Mouse (Mus musculus) ES-CJ7 (cell line): Measurements from ENCODE around the gene Cacnb1.

Experiments used
- DNase-seq: peaks from one replicate; pipeline ENCODE4 v3.0.0; 2011; ENCODE audit warnings: low read depth, low spot score

Cacnb1 gene

DNA sequence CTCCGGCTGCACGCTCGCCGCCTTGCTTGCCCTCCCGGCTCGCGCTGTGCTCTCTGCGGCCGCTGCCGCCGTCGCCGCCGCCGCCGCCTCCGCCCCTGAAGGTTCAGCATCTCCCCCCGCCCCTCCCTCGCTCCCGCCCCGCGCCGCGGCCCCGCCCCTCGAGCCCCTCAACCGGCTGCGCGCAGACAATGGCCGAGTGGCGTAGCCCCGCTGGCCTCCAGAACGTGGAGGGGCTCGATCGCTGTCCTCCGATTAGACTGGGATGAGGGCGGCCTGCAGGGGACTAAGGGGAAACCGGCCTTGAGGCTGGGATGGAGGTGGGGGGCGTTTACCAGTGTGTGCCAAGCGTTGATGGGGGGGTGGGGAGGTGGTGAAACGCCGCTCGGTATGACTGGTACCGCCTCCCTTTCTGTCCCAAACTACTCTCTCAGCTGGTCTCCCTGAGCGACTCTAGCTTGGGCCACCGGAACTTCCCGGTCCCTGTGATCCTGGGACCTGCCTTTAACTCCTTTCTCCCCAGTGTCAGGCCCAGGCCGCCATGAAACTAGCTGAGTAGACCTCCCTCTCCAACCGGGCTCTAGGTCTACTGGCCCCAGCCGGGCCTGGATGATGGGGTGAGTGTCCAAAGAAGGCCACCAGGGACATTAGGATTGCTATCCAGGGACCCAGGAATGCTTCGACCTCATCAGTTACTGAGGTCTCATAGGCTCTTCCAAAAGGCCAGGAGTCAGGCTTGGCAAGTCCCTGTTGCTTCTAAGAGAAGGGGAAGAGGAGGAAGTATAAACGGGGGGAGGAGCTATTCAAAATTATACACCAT lies at the start of gene Cacnb1:
Cacnb1 (minus strand) TSS at position 480 of the 817 bp plus-strand sequence.
- DNase-seq: peak; percentile 50

DNA sequence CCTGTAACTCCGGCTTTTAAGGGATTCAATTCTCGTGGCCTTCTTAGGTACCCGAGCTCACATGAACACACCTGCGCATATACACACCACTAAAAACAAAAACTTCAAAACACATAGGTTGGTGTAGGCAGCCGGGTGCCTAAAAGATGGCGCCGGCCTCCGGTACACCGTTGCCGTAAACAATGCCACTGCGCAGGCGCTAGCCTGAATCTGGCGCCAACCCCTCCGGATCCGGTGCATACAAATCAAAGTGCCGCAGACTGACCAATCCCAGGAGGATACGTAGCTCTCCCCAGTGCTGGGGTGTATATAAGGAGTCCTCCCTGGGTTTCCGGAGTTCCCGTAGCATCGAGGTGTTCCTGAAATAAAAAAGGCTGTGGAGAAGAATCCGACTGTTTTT lies 44.4 kb upstream of the Cacnb1 start:
- DNase-seq: peak; percentile 91

DNA sequence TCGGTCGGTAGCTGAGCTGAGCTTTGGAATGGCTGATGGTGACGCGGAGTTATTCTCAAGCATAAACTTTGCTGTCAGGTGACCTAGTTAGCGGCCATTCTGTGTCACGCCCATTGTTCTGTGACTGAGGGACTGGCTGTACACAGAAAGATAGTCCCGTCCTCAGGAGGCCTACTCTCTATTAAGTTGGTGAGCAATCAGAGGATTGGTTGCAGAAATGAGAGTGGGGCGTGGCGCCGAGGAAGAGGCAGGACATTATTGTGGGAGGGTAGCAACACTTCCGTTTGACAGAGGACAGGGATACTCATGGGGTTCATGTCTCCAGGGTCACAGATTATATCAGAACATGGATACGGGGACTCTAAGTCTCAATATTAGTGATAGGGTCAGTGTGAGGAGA lies 43.4 kb upstream of the Cacnb1 start:
- no peak for DNase-seq

DNA sequence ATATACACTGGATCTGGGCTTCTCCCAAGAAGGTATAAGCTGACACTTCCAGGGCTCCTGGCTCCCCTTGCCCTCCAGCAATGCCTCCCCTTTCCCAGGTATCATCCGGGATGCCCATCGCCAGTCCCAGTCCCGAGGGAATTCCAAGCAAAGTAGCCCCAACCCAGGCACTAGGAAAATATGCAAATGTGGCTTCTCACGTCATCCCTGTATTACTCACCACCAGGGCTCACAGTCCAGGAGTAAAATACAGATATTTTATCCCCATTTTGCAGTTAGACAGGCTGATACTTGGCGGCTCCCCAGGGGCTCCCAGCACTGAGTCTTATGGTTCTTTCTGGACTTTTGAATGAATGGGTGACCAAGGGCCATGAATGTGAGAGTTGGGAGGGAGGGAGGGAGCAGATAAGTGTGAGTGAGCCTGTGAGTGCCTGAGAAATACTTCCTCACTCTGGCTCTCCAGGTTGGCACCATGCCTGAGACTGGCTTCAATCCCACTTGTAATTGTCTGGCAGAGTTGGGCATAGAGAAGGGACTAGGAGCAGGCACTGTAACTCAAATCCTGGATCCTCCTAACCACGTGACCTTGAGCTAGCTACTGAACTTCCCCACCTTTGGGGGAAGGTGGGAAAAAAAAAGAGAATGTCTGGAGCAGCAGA lies 39.2 kb upstream of the Cacnb1 start:
- no peak for DNase-seq

DNA sequence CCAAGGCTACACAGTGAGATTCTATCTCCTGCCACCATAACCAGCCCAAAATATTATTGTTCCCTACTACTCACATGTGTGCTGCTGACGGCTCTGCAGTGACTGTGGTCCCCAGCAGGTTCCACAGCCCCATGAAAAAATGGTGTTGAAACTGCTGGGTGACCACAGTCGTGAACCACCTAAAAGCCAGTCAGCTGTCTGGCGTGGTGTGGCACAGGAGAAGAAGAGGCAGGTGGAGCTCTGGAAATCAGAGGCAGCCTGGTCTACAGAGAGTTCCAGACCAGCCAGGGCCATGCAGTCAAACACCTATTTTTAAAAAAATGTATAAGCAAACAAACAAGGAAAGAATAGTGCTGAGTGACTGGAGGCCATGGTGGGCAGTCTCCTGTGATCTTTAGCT lies 38.6 kb upstream of the Cacnb1 start:
- no peak for DNase-seq

DNA sequence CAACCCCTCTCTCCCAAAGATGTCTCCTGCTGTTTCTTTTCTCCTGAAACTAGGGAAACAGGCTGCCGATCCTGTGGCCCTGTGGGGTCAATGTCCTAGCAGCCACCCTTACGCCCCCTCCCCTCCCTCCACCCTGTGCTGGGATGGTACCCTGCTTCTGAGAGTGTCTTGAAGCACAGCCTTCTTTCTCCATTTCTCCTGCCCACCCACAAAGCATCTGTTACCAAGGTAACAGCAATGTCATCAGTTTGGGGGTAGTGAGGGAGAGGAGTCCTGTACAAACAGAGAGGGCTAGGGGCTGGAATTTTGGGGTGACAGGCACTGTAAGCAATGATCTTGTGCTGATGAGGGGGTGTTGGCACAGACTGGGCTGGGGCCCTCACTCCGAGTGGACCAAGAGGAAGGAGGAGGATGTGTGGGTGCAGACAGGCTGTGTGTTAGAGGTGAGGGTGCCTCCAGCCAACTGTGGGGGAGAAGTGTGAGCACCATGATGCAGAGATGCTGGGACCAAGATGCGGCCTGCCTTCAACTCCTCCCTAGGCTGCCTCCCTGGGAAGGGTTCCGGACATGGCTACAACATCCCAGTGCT lies 37.4 kb upstream of the Cacnb1 start:
- DNase-seq: no peak

DNA sequence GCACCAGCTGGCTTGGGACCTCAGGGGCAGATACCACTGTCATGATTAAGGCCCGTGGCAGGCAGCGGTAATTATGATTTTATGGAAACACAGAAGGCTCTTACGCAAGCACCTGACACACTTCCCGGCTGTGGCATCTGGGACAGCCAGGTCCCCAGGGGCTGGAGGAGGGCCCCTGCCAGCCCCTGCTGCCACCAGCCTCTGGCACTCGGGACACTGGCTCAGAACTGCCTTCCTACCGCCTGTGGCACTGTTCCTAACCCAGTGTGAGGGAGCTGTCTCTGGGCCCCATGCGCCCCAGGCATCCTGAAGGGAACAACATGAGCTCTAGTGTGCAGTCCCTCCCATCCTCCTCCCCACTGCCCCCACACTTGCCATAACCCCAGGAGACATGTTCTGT lies 36.8 kb upstream of the Cacnb1 start:
- DNase-seq: no peak

DNA sequence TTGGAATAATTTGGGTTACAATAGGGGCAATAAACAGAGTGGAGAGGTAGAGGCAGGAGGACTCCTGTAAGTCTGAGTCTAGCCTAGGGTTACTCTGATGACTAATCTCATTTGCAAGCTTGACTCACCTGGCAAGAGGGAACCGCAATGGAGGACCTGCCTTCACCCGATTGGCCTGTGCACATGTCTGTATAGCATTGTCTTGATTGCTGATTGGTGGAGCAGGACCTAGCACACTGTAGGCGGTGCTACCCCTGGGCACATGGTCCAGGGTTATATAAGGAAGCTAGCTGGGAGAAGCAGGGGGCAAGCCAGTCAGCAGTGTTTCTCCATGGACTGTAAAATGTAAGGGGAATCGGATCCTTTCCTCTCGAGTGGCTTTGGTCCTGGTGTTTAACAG lies 35.2 kb upstream of the Cacnb1 start:
- peak; percentile 98 for DNase-seq

DNA sequence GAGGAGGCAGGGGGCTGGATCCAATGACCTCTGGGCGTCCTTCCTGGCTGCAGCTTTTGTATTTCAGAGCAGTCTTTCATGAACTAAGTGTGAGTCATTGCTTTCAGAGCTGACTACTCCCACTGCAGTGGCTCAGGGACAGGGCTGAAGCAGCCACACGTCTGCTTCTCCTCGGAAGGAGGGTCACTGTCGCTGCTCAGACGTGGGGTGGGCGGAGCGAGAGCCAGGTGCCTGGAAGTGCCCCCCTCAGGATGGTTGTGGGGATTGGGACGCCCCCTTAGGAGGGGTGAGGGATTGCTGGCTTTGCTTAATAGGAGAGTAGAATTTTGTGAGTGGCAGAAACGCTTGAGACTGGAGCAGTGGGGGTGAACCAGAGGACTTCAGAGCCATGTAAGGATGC lies 34.6 kb upstream of the Cacnb1 start:
- peak; percentile 93 for DNase-seq

DNA sequence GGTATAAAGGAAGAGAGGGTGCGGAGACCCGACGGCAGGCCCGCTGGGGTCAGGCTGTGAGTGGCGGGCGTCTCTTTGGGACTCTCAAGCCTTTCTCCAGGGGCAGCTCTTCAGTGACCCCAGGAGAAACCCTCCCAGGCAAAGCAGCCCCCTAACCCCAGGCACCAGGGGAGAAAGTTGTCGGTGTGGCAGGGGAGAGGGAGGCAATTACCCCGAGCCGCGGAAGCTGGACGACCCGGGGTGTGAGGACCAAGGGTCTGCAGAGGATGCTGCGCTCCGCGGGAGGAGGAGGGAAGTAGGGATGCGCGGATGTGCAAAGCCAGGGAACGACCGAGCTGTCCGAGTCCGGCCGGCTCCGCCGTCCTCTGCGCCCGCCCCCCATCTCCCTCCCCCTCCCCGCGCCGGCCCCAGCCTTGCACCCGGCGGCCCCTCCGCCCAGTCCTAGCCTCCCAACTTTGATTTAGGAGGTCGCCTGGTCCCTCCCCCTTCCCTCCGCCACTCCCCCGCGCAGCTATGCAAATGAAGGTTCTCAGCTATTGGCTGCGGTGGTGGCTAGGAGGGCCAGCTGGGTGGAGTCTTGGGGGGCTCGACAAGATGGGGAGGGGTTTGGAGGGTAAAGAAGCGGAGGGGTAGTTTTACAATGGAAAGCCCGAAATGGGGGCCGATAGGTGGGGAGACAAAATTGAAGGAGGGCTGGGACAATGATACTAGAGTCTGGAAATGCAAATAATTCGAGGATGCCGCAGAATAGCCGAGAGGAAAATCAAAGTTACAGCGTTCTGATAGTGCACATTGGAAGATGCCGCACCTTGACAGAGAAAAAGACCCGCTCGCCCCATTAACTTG lies 30.4 kb upstream of the Cacnb1 start, which contains the start of gene Stac2:
Stac2 (minus strand) TSS at position 474 of the 846 bp plus-strand sequence.
- peak; percentile 93 for DNase-seq

DNA sequence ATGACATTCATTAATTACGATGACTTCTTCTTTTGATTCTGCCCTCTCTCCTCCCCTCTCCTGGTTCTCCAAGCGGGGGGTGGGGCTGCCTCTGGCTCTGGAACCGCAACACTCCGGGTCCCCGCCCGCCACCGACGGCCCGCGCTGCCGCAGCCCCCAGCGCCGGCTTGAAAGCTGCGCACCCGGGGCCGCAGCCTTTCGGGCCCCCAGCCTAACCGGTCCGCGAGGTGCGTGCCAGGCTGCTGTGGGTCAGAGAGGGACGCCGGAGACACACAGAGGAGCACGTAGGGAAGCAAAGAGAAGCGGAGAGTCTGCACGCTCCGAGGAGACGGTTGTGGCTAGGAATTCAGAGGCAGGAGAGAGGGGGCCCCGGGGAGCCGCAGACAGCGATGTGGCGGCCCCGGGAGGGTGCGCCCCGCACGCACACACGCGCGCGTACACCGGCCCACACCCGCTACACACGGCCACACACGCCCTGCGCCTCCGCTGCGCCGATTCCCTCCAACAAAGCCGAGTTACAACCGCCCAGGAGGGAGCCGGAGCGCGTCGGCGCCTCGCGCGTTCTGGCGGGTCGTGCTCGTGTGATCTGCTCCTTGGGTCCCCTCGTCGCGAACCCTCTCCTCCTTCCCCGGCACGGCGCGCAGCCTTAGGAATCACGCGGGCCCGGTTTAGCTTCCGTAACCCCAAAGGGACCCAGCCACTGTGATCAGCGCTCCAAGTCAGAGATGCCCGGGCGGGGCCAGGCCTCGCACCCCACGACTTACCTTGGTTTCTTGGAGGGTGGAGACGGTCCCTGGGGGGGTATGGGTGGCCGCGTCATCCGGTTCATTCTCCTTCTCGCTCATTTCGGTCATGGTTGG lies 29.5 kb upstream of the Cacnb1 start:
- peak; percentile 55 for DNase-seq

DNA sequence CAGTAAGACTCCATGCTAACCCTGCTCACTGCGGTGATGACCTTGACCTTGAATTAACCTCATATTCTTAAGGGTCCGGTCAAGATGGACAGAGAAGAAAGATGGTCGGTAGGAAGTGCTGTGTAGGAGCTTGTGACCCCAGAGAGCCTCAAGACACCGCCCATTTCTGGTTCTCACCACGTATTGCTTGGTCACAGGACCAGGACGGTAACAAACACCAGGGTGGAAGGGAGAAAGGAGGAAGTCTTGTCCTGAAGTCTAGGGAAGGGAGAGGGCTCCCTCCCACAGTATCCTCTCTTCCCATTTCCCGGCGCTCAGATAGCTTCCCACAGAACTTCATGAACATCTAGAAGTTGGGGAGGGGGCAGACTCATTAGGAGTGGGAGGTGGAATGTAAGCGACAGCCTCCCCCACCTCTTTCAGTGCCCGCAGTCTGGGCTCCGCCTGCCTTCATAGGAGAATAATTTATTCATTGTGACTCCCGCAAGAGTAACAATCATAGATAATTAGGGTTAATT lies 28.8 kb upstream of the Cacnb1 start:
- DNase-seq: peak; percentile 63

DNA sequence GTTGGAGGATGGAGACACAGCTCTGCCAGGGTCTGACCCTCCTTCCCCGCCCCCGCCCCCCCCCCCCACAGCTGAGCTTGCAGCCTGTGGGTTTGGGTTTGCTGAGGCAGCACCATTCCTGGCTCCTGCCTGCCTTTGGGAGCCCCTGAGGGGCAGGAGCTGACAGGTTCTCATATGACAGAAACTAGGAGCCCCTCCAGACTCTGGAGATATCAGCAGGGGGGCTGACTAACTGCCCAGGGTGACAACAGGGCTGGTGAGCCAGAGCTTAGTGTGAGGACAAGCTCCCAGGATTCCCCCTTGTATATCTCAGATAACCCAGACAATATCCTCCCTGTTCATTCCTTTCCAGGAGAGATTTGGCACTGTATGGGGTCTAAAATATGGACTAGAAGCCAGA lies 28.1 kb upstream of the Cacnb1 start:
- DNase-seq: no peak

DNA sequence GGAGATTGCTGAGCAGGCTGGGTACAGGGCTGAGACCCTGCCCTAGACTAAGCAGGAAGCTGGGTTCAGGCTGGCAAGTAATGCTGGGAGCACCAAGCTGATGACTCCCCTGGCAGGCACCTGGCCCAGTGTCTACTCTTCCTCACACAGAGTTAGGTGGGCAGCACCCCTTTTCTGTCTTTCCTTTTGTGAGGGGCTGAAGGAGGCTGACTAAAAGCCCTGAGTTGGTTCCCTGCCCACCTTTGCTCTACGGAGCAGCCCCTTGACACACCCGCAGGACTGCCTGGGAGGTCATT lies 27.6 kb upstream of the Cacnb1 start:
- DNase-seq: no peak

DNA sequence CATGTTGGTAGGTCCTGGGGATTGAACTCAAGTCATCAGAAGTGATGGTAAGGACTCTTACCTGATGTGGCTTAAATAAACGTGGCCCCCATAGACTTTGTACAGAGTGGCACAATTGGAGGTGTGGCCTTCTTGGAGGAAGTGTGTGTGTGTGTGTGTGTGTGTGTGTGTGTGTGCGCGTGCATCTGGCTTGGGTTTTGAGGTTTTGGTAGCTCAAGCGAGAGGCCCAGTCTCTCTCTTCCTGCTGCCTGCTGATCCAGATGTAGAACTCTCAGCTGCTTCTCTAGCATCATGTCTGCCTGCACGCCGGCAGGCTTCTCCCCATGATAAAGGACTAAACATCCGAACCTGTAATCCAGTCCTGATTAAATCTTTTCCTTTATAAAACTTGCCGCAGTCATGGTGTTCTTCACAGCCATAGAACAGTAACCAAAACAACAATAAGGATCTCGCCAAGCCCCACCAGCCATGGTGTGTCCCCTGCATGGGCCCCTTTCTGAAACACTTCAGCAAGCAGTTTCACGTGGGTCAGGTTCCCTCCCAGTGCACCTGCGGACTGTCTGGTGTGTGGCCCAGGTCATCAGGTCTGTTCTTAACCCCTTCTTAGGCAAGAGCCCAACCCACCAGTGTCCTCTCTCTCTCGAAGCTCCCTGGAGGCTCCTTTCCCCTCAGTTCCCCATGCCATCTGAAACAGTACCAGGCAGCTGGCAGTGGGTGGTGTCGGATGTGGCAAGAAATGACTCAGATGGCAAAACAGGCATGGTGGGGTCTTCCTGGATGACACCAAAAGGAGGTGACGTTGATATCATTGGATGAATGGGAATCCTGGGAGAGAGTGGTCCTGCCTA lies 27.1 kb upstream of the Cacnb1 start:
- DNase-seq: no peak

DNA sequence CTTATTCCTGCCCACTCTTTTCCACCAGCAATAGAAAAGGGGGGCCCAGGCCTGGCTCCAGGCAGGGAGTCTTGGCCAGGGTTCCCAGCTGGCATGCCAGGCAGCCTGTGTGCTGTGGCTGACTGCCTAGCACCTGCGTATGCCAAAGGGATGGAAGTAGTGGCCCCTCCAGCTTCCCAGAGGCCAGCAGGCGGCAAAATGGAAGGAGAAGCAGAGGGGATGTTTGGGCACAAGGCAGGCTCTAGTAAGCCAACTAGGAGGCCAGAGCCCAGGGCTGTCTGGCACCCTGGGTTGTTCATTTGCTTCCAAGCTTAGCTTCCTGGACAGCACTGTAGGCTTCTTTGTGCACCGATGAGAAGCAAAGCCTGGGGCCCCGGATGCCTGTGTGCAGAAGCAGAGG lies 24.9 kb upstream of the Cacnb1 start:
- no peak for DNase-seq

DNA sequence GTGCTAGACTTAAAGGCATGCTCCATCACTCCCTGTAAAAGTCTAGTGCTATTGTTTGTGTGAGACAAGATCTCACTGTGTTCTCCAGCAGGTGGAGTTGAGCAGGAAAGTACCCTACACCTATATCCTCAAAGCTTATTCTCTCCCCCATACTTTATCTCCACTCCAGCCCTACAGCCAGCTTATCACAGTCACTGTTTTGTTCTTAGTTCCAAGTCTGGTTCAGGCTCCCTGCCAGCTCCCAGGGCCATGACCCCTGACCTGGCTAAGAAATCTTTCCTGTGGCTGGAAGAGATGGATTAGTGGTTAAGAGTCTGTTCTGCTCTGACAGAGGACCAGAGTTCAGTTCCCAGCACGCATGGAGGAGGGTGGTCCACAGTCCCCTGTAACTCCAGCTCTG lies 23.6 kb upstream of the Cacnb1 start:
- no peak for DNase-seq

DNA sequence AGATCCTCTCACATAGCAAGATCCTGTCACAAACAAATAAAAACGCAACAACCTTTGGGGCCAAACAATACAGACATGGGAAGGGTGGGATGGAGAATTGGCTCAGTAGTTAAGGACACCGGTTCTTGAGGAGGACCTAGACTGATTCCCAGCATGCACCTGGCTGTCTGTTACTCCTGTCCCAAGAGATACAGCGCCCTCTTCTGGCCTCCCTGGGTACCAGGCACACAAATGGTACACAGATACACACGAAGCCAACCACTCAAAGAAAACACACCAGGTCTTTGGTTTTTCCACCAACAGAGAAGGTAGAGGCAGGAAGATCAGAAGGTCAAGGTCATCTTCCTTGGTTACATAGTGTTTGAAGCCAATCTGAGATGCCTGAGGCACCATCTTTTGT lies 22.8 kb upstream of the Cacnb1 start:
- peak; percentile 92 for DNase-seq

DNA sequence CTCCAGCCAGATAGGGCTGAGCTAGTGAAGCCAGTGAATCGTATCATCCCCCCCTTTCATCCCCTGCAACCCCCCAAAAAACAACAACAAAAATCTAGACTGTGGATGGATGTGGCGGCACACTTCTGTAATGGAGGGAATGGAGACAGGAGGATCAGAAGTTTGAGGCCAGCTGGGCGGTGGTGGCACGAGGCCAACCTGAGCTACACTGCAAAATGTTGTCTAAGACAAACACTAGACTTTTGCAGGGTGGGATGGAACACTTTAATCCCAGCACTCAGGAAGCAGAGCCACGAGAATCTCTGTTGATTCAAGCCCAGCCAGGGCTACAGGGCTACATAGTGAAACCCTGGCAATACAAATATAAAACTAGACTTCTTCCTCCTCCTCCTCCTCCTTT lies 21.2 kb upstream of the Cacnb1 start:
- no peak for DNase-seq

DNA sequence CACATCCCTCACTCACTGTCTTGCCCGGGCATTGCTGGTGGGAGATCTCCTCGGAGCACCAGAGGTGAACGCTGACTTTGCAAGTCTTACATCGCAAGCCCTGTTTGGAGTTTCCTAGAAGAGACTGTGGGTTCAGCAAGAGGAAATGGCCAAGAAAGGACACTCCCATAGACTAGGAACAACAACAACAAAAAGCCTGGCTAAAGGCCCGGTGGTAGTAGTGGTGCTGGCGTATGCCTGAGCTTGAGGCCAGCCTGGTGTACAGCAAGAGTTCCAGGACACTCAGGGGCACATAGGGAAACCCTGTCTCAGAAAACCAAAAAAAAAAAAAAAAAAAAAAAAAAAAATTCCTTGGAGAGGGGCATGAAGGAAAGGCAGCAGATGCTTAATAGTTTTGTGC lies 19.9 kb upstream of the Cacnb1 start:
- no peak for DNase-seq
